Mouse (Mus musculus) frontal cortex, postnatal 10 days (tissue): ENCODE results near the gene Gdf5.
"Not testable (repeated sequence)": the region's sequence is repeated elsewhere in the genome, so short reads cannot be mapped to it uniquely, and the experiment has no call there.

ENCODE experiments used
- DNase-seq, 2 experiments: peaks; one replicate each; pipeline ENCODE4 v3.0.0; 2022; ENCODE audit warnings: low spot score in 2 of 2, mixed read lengths in 1 of 2

The Gdf5 gene

DNA sequence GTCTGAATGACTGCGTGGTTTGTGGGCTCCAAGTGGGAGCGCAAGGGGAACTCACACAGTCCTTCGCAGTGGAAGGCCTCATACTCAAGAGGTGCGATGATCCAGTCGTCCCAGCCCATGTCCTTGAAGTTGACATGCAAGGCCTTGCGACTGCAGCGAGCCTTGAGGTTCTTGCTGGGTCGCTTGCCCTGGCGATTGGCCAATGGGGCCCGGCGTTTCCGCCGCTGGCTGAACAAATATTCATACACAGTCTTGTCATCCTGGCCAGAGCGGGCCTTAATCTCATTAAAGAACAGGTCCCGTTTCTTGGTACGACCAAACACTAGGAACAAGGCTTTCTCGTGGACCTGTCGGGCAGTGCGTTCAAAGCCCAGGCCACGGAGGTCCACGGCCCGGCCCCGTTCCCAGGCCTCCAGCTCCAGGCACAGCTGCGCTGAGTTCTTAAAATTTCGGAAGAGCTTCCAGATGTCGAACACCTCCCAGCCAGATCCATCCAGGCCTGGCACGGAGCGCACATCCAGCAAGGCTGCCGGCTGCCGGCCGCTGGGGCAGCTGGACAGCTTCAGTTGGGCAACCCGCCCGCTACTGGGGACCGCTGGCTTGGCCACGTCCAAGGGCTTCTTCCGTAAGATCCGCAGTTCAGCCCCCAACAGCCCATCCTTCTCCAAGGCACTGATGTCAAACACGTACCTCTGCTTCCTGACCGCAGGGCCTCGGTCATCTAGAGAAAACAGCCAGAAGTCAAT, 3.3 kb downstream of the Gdf5 start:
- no peak for DNase-seq

DNA sequence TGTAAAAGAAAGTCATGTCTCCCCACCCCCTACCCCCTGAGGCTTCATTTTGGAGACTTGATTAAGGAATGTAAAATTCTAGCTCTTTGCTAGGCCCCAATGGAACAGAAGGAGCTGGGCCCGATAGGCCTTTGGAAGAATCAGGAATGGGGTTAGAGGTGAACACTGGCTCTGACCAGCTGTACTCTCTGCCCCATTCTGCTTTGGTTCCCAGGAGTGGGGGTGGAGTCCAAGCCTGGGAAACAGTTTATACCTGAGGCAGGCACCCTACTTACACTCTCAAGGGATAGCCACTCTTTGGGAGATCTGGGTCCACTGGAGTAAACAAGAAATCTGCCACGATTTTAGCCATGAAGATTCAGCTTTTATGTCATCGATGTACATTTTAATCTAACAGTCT, 4.5 kb downstream of the Gdf5 start, which contains the start of gene Gm15557:
TSS of gene Gm15557 (plus strand) at position 48 of the 400 bp plus-strand sequence.
- DNase-seq = no peak

GRCm38 (mm10) chr2:155939897-155940529, 5.2 kb downstream of the Gdf5 start:
- DNase-seq = no peak

- DNase-seq = peak; percentile 91 to 92
Measured at GRCm38 (mm10) chr2:155929531-155930442, 15.4 kb downstream of the Gdf5 start, which contains the start of gene Uqcc1. Gene Uqcc1, minus strand, starts transcription at chr2:155930310.

DNA sequence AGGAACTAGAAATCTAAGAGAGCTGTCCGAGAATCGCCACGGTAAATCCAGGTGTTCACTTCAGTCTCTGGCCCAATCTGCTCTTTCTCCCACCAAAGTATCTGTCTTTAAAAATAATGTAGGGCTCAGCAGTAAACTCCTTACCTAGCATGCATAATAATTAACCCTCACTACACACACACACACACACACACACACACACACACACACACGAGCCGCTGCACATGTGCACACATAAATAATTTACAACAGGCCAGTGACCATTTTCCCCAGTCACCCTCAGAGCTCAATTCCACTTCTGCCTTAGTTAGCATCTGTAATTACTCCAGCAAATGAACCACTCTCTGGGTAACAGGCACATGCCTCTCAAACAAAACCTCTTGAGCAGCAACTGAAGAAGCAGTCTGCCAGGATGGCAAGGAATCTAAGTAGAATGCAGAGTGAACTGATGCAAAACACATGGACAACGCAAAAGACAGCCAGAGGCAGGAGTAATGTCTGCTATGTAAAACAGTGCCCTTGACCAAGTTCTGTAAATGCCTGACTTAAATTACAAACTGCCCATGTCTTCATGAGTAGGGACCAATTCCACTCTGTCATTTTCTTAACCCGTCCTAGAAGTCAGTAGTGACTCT, 16.3 kb downstream of the Gdf5 start:
- no peak for DNase-seq

DNA sequence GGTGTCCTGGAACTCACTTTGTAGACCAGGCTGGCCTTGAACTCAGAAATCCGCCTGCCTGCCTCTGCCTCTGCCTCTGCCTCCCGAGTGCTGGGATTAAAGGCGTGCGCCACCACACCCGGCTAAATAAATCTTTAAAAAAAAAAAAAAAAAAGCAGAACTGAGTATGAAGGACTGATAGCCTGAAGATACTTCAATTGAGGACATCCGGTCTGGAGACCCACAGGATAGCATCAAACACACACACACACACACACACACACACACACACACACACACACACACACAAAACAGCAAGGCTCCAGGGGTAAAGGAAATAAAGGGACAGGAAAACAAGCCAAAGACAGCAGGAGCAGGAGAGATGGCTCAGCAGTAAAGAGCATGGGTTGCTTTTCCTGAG, 20.0 kb downstream of the Gdf5 start:
- not testable (repeated sequence) for DNase-seq

DNA sequence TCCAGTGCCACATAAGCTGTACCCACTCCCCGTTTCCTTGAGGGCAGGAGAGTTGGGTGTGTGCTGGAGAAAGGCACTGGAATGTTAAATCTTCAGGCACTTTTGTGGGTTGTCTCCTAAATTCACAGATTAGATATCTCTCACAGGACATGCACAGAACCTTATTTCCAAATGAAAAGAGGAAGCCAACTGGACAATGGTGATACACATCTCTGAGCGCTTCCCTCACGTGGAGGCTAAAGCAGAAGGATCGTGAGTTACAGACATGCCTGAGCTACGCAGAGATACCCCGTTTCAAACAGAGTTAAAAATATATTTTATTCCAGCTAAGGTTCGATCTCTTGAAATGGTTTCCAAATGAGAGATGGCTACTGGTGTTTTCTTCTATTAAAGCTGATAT, 22.0 kb downstream of the Gdf5 start:
- DNase-seq = no peak

GRCm38 (mm10) chr2:155914684-155915083, 30.5 kb downstream of the Gdf5 start:
- no peak for DNase-seq

DNA sequence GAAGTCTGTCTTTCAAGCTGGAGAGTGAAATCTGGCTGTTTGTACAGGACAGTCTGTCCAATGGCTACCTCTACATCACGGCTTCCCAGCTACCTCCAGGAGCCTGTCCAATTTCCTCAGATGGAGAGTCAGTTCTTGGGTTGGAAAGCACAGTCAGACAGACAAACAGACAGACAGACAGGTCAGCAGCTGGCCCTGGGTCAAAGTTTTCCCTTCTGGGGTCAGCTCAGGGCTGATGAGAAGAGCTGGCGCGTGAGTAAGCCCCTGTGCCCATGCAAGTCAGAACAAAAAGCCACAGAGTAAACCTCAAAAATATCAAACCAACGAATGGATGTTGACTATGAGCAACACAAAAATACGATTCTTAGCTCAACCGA, 41.5 kb downstream of the Gdf5 start:
- no peak for DNase-seq

DNA sequence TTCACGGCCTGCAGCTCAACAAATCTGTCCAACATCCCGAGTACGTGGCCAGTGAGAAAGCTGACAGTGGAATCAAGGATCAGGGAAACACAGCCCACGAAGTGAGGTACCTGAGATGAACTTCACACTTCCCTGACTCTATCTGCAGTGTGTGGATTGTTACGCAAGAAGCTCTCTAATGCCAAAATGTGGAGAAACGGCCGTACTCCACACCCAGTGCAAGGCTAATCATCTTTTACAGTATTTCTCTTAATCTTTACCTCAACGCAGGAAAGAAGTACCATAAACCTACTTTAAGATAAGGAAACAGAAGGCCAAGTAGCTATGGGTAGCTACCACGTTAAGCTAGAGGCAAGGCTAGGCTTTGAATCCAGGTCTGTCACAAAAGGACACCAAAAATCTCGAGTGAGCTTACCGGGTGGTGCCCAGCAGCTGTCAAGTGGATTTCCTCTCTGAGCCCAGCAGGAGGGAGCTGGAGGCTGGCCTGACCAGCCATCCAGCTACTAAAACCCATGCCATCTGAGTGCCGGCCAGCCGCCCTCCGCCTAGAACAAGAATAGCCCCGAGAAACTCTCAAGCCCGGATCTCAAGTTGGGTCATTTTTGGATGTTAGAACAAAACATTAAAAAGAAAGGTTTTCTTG, 42.1 kb downstream of the Gdf5 start:
- no peak for DNase-seq

GRCm38 (mm10) chr2:155895046-155895735, 50.0 kb downstream of the Gdf5 start:
- DNase-seq = no peak

GRCm38 (mm10) chr2:155894307-155895045, 50.7 kb downstream of the Gdf5 start:
- DNase-seq = no peak
